Mouse (Mus musculus) bone marrow macrophage, adult 2 months (primary cell): ENCODE results near the gene Cdkn2c. TPM values are rescaled to one million over a fixed set of nuclear protein-coding genes. Genes with fewer than 3 reads are reported as not detected.
"Not testable (repeated sequence)": the region's sequence is repeated elsewhere in the genome, so short reads cannot be mapped to it uniquely, and the experiment has no call there.

ENCODE experiments used
- H3K27ac ChIP-seq: 2 replicates; pipeline ENCODE4 v1.5.1; 2012; ENCODE audit warnings: low read depth, low read length; ENCODE audit not compliant: insufficient read depth
- H3K4me1 ChIP-seq: 2 replicates; pipeline ENCODE4 v1.6.1; 2012; ENCODE audit warnings: low read length; ENCODE audit not compliant: control insufficient read depth, insufficient read depth
- H3K4me3 ChIP-seq: 2 replicates; pipeline ENCODE4 v1.5.1; 2012; ENCODE audit warnings: mild to moderate bottlenecking, low read length, moderate library complexity; ENCODE audit not compliant: insufficient read depth
- CTCF ChIP-seq: IDR thresholded peaks from 2 replicates; pipeline ENCODE4 v1.5.1; 2012; ENCODE audit warnings: low read depth, mild to moderate bottlenecking, low read length, moderate library complexity
- POLR2A ChIP-seq: IDR thresholded peaks from 2 replicates; pipeline ENCODE4 v1.6.1; 2012; ENCODE audit warnings: mild to moderate bottlenecking, low read depth, low read length, borderline replicate concordance
- polyA plus RNA-seq: library from polyadenylated mRNA; stranded (reverse); fragments of >200 nt; gene quantifications from 2 replicates; pipeline ENCODE4 v1.2.4, GENCODE M21; 2012; ENCODE audit not compliant: missing spikeins, insufficient read depth, insufficient read length

The Cdkn2c gene
- polyA plus RNA-seq = 63.5 and 73.9 TPM in 2 replicates

DNA sequence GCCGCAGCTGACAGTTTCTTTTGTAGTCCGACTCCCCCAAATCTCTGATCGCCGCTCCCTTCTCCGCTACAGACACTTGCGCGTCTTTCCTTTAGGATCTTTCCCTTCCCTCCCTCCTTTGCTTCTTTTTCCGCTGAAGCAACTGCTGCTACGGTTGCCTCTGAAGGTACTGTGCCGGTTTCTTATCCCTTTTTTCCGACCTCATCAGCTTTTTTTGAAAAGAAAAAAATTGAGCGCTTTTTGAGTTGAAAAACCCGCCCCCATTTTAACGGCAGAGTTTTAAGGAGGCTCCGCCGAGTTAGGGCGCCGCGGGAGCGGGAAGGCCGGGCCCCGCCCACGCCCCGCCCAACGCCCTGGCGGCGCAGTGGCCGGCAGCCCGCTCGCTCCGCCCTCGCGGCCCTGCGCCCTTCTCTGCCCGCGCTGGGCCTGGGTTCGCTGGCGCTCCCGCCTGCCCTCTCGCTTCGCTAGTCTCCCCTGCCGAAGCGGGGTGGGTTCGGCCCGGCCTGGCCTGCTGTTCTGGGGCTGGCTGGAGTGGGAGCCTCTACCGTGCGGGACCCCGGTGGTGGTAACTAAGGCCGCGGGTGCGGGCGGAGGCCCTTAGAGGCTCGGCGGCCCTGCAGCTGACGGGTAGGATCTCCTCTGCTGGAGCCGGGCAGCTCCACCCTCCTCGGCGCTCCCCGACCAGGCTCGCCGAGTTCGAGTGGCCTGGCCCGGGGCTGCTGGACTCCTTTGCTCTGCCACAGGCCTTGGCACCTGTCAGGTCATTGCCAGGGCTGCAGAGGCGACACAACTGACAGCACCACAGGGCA is at the start of gene Cdkn2c:
Gene Cdkn2c, minus strand, starts transcription at position 729 of the 809 bp plus-strand sequence.
- TF ChIP-seq CTCF = no peak
- TF ChIP-seq POLR2A = no peak; the same call in 1 of the 2 replicates
- peaks cover 2% of the 10 kb centered on the region; the same call in 1 of the 2 replicates for H3K4me1 ChIP-seq
- peak within 1 kb of the TSS; percentile 91 for H3K4me3 ChIP-seq
- peak within 1 kb of the TSS; percentile 90 for H3K27ac ChIP-seq

DNA sequence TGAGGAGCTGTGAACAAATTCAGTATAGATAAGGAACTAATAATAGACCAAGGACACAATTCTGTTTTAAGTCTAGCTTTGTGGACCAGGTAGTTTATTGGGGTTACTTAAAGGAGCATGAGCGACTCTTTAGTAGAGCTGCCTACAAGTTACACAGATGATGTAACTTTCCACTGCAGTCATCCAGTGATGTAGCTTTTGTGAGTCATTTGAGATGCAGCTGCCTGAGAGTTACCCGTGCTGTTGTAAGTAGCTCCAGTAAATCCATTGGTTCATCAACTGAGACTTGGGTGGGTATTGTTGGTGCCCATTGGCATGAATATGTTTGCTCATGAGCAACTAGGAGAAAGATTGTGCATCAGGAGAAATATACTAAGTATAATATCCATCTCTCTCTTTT is 38.4 kb upstream of the Cdkn2c start:
- peaks cover 2% of the 10 kb centered on the region for H3K4me1 ChIP-seq
- H3K4me3 ChIP-seq = no peak overlapping the region
- TF ChIP-seq POLR2A = no peak
- H3K27ac ChIP-seq = no peak overlapping the region

DNA sequence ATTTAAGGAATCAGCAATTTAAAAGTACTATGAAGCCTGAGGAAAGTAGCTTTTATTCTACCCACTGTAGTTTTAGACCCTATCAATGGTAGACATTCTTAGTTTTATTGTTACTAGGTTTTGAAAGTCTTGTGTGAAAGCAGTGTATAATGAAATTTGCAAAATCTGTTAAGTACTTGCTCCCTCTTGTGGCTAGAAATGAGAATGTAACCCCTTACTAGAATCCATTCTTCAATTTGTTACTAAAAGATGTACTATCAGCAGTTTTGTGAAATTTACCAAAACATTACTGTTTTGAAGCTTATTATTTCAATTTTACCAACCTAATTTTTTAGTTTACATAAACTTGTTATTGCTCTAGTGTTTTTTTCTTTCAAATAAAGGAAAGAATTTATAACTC is 36.6 kb upstream of the Cdkn2c start:
- TF ChIP-seq CTCF (no peak), POLR2A (no peak)
- H3K27ac ChIP-seq = no peak overlapping the region
- H3K4me3 ChIP-seq = no peak overlapping the region
- peaks cover 2% of the 10 kb centered on the region for H3K4me1 ChIP-seq

DNA sequence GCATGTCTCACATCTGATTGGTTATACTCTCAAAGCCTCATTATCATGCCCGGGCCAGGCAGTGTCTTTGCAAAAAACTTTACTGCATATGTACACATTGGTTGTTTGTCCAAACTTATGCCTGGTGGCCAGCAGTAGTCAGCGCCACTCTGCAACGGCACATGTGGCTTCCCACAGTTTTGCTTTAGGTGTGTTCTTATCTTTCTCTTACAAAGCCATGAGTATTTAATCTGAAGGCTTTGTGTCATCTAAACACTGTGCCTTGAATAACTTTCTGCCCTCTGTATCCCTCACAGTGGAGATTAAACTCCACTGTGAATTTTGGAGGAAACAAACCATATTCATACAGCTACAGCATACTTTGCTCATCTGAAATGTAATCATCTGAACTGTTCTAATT is 33.7 kb upstream of the Cdkn2c start:
- H3K4me3 ChIP-seq, H3K4me1 ChIP-seq: not testable (repeated sequence)

DNA sequence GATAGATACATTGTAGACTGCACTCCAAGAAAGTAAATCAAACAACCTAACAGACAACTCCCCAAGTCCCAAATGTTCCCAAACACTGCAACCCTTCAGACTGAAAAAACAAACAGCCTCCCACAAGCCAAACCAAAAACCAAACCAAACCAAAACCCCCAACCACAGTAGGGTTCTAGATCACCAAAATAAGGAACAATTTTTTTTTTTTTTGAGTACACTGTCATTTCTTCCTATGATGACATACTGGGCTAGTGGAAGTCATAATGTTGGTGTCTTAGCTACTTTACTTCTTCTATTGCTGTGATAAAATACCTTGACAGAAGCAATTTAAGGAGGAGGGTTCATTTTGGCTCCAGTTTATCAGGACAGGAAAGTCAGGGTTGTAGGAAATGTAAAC is 25.7 kb upstream of the Cdkn2c start:
- TF ChIP-seq CTCF (no peak), POLR2A (no peak)
- Histone ChIP-seq H3K27ac (no peak overlapping the region), H3K4me3 (no peak overlapping the region), H3K4me1 (peaks cover 4% of the 10 kb centered on the region)

More for the DNA sequence above, 33.7 kb upstream of the Cdkn2c start:
- H3K27ac ChIP-seq = not testable (repeated sequence)

DNA sequence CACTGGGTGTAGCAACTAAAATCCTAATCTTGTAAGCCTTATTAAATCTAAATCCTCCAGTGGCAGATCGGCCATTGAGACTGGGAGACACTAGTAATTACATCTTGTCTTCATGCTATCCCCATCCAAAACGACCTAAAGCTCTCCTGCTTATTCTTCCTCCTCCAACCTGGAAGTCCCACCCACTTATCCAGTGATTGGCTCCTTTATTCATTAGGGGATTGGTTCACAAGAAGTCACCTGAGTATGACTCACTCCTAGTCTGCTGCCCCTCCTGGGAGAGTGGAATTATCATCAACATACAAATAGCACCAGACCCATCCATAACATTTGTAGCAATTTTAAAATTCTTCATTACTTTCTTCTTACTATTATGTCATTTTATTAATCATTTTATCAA is 16.6 kb upstream of the Cdkn2c start:
- TF ChIP-seq CTCF = no peak
- no peak for TF ChIP-seq POLR2A
- Histone ChIP-seq H3K4me1 (peaks cover 10% of the 10 kb centered on the region), H3K27ac (no peak overlapping the region), H3K4me3 (no peak overlapping the region)

DNA sequence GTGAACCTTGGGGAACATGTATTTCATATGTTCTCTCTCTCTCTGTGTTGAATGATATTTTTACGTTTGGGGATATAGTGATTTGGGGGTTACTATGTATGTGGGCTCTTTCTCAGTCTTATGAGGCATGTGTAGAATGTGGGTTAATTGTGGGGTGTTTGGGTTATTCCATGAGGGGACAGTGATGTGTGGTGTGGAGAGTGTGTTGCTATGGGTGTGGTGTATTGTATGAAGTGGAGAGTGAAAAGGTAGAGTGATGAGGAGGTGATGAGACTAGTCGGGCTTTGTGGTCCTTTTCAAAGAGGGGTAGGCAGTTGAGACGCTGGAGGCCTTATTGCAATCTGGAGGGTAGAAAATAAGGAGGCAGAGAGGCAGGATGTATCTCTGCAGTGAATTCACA is 10.2 kb upstream of the Cdkn2c start:
- TF ChIP-seq CTCF = no peak
- no peak for TF ChIP-seq POLR2A
- Histone ChIP-seq H3K4me3 (peak overlapping the region; percentile 86), H3K4me1 (peaks cover 4% of the 10 kb centered on the region; the same call in 1 of the 2 replicates), H3K27ac (peak overlapping the region; percentile 59)

DNA sequence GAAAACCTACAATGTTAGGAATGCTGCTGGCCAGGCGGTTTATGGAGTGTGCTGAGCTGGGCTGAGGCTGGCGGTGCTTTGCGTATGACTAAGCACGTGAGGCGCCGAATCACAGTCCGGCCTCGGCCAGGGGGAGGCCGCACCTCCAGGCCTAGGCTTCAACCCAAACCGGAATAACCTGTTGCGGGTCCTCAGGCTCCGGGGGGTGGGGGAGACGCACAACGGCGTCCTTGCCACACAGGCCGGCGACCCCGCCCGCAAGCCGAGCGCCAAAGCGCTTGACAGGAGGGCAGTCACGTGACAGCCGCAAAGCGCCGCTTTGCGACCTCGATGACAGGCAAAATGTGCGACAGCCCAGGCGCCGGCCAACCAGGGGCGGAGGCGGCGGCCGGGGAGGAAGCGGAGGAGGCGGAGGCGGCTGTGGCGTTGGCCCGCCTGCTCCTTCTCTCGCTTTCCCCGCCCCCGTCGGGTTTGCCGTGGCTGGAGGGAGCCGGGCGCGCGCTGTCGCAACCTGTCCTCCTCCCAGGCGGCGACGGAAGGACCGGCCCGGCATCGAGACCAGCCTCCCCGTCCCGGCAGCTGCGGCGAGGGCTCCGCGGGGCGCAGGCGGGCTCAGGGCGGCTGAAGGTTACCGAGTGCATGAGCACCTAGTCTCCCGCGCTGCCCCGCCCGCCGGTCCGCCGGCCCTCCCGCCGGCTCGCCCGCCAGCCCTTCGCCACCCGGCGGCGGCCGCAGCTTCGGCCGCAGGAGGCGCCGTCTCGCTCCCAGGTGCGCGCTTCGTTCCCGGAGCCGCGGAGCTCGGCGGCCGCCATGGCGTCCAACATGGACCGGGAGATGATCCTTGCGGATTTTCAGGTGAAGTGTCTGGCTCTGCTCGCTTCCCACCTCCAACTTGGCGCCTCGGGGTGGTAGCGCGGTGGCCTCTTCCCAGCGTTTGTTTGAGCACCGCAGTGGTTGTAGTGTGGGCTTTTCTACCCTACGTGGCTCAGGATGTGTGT is 9.5 kb upstream of the Cdkn2c start, which contains the start of gene Faf1:
Gene Faf1, plus strand, starts transcription at position 371 of the 998 bp plus-strand sequence.
- TF ChIP-seq POLR2A (0 out of 2 replicates have a peak, but pooled peaks have one; percentile 61), CTCF (0 out of 2 replicates have a peak, but pooled peaks have one; percentile 6)
- peak within 1 kb of the TSS; percentile 91 for H3K27ac ChIP-seq
- peaks cover 4% of the 10 kb centered on the region; the same call in 1 of the 2 replicates for H3K4me1 ChIP-seq
- peak within 1 kb of the TSS; percentile 86 for H3K4me3 ChIP-seq

DNA sequence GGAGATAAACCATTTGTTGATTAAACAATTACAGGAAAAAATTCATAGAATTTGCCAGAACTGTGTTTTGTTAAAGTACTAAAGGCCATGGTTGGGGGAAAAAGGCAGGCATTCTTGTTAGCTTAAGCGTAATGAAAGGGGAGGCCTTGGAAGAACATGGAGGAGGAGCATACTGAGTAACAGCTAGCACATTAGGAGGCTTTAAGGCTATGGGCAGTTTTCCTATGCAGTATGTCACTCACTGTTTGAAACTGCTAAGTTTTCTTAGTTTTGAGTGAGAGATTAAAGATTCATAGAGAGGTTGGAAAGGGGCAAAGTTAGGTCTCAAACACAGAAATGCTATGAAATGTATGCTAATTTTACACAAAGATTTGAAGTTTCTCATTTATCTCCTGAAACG is 7.1 kb upstream of the Cdkn2c start:
- Histone ChIP-seq H3K27ac (peak overlapping the region; percentile 50; the same call in 1 of the 2 replicates), H3K4me1 (peaks cover 4% of the 10 kb centered on the region; the same call in 1 of the 2 replicates), H3K4me3 (no peak overlapping the region)
- TF ChIP-seq POLR2A = no peak
- TF ChIP-seq CTCF = no peak
